Mouse (Mus musculus): Measurements from ENCODE around the gene Slc4a1ap.

DNA sequence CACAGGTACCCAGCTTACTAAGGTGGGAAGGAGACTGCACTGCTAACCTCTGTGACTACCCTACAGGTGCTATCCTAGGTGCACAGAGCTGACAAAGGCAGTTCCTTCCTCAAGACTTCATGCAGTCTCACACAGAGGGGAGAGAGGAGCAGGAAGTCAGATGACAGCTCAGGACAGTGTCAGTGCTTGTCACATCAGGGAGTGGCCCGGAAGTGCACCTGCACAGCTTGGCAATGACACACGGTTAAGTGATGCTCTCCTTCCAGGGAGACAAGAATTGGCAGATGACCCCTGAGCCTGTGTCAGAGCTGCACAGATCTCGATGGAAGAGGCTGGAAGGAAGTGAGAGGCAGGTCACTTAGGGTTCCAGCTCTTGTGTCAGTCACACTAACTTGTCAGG lies 55.1 kb downstream of the Slc4a1ap start:
- TF ChIP-seq CTCF (IDR thresholded peaks at IDR 0.05; ENCODE audit: borderline replicate concordance, control insufficient read depth, extremely low read depth, insufficient read depth, low read length, poor library complexity) (no peak), POLR2A (IDR thresholded peaks at IDR 0.05; ENCODE audit: control insufficient read depth, extremely low read depth, insufficient read depth, low read length, poor library complexity) (no peak)

Measured in thymus, adult 2 months (tissue).